Mouse (Mus musculus): ENCODE results near the gene Rprd1b. TPM values are rescaled to one million over a fixed set of nuclear protein-coding genes. Genes with fewer than 3 reads are reported as not detected.
A peak's percentile ranks its signal among the peaks of the same experiment; 100 is the strongest.
"Not testable (repeated sequence)": the region's sequence is repeated elsewhere in the genome, so short reads cannot be mapped to it uniquely, and the experiment has no call there.

Rprd1b gene
- total RNA-seq, 2 experiments from 2014 or later, result 62.7 to 65.2 TPM

DNA sequence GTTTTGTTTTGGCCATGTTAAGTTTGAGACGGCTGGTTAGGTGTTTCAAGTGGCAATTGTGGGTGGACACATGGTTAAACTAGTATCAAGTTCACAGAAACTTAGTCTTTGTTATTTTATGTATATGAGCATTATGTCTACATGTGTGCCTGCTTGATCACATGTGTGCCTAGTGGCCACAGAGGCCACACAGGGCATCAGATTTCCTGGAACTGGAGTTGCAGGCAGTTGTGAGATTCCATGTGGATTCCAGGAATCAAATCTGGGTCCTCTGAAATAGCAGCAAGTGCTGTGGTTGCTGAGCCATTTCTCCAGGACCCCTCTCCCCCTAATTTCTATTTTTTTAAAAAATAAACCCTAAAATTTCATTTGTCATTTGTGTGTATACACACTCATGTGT is 11.4 kb downstream of the Rprd1b start:
- no peak for DNase-seq (ENCODE audit: low spot score in 2 of 2)

DNA sequence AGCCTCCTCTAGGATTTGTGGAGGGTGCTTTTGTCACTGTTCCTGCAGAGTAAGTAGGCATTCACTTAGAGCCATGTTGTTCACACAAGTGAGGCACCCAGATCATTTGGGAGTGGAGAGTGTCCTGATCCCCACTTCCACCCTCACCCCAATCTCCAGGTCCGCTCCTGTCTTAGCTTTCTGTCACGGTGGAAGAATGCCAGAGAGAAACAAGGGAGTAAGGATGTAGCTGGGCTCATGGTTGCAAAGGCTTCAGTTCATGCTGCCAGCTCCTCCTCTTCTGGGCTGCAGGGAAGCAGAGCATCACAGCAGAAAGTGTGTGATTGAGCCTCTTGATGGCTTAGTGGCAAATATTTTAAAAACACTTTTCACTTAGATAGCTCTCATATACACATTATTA is 12.1 kb downstream of the Rprd1b start:
- no peak for DNase-seq (ENCODE audit: low spot score in 2 of 2)

DNA sequence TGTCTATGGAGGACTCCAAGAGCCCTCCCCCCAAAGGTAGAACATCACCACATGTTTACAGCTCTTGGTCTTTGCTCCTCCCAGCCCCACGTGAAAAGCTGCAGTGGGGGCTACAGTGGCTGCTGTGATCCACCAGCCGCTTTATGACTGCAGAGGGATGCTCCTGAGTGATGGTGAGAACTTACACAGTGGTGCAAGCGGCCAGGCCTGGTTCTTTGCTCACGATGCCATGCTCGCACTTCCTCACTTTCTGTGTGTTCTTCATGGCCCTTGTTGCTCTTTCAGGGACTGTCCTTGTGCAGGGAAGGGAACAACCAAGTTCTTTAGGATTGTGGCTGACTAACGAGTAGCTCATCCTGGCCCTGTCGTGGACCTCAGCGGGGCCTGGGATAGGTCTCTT is 15.2 kb downstream of the Rprd1b start:
- no peak for DNase-seq (ENCODE audit: low spot score in 2 of 2)

DNA sequence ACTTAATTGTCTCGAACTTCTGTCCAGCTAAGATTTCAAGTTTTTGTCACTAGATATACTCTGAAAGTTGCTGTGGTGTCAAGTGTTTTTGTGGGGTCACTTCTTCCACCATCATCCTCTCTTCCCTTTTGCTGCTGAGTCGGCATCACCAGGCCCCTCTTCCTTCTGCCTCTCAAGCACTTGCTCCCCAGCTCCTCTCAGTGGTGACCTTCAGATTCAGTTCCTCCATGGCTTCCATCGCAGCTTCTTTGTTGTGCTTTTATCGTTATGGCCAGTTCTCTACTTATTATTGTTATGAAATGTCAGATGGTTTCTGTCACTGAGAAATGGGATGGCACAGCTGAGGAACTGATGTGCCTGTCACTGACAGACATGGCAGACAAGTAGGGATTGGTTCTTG is 17.9 kb downstream of the Rprd1b start:
- no peak for DNase-seq (ENCODE audit: low spot score in 2 of 2)

DNA sequence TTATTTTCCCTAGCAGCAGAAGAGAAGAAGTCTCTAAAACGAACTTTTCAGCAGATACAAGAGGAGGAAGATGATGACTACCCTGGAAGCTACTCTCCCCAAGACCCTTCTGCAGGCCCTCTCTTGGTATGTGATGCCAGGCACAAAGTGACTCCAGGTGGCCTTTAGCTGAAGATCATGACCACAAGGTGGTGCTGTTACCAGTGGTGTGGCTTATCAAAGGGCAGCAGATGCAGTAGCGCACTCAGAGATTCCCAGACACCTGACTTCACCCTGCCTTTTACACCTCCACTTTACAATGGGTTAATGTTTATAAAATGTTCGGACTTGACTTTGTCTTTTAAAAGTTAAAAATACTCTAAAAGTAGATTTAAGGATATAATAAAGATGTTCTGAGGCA is 19.6 kb downstream of the Rprd1b start:
- DNase-seq (ENCODE audit: low spot score in 2 of 2), result peak; percentile 12 to 59

DNA sequence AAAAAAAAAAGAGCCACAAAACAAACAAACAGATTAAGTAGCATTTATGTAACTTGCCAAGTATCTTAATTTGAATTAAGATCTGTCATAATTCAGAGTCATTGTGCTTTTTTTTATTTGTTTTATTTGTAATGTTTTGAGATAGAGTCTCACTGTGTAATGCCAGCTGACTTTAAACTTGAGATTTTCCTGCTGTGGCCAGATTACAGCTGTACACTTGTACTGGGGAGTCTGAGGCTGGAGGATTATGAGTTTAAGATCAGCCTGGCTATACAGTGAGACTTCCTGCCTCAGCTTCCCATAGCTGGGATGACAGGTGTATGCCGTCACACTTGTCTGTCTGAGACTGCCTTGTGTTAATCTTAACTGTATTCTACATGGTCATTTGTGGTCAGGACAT is 20.4 kb downstream of the Rprd1b start:
- DNase-seq (ENCODE audit: low spot score in 2 of 2), result no peak

DNA sequence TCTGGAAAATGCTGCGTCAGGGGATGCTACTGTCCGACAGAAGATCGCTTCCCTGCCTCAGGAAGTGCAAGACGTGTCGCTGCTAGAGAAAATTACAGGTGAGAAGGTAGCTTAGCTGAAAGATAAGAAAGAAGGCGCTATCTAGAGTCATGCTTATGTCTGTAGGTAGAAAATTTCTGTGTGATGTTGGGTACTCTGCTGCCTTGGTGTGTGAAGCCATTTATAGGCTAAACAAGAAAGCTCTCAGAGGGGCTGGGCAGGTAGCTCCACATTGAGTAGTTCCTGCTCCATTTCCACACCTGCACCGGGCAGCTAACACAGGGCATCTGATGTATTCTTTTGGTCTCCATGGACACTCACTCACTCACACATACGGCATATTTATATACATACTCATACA is 21.8 kb downstream of the Rprd1b start:
- DNase-seq (ENCODE audit: low spot score in 2 of 2), result no peak

DNA sequence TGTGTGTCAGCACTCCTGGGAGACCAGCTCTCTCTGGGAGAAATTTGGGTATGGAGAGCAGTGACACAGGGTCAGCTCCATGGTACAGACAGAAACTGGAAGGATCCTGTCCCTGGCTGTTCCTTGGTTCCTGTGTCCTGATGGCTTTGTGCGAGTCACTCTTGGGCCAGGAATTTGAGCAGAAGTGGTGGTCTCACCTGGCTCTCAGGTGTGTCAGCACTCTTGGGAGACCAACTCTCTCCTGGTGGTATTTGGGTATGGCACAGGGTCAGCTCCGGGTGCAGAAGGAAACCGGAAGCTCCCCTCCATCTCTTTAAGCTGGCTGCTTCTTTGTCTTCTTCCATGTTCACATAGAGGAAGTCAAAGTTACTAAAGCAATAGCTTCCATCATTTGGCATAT is 26.3 kb downstream of the Rprd1b start:
- no peak for DNase-seq (ENCODE audit: low spot score in 2 of 2)

DNA sequence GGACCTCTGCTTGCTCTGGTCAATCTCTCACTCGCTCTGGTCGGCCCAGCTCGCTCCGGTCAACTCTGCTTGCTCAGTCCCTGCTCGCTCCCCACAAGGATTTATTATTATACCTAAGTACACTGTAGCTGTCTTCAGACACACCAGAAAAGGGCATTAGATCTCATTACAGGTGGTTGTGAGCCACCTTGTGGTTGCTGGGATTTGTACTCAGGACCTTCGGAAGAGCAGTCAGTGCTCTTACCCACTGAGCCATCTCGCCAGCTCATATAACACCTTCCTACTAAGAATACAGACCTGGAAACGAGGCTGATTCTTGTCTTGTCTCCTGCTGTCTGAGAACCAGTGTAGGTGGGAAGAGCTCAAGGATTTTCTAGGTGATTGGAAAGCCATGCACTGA is 27.1 kb downstream of the Rprd1b start:
- not testable (repeated sequence) for DNase-seq (ENCODE audit: low spot score in 2 of 2)

DNA sequence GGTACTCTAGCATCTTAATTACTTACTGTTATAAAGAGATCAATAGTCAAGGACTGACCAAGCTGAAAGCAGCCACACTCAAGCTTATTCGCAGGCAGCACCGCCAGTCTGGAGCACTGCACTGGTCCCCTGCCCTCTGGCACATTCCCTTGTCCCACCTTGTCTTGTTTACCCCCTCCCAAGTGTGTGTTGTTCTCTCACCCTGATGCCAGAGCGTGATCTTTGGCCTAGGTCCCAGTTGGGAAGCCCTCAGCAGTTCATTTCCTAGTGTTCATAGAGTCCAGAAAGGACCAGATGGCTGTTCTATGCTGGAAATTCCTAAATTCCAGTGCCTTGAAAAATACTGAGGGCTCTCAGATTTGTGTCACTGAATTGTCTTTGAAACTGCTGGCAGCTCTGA is 28.7 kb downstream of the Rprd1b start:
- DNase-seq (ENCODE audit: low spot score in 2 of 2), result no peak

DNA sequence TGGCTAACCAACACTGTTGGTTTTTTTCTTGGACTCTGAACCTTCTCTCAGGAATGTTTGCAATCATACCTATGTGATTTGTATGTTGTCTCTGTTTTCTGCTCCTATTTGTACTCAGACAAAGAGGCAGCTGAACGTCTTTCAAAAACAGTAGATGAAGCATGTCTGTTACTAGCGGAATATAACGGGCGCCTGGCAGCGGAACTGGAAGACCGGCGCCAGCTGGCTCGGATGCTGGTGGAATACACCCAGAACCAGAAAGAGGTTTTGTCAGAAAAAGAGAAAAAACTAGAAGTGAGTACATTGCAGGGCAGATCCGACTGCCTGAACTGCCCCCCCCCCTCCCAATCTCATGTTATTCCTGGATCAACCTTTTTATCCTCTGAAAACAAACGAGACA is 30.2 kb downstream of the Rprd1b start:
- peak; percentile 75 to 88 for DNase-seq (ENCODE audit: low spot score in 2 of 2)

DNA sequence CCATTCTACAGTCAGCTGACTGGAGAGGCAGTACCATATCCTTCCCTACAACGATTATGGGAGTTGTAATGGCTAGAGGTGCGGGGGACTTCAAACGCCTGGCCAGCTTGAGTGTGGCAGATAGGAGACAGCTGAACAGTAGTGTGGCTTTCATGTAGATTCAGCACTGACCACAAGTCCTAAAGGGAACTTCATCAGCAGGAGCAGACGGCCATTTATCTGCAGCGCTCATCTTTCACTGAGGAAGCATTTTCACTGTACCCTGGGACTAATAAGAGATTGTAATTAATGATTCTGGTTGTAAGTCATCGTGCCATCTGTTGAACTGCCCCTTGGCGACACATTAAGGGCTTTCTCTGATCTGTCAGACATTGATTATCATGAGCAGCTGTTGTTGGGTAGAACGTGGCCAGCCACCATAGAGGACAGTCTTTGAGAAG is 31.4 kb downstream of the Rprd1b start:
- DNase-seq (ENCODE audit: low spot score in 2 of 2), result no peak

DNA sequence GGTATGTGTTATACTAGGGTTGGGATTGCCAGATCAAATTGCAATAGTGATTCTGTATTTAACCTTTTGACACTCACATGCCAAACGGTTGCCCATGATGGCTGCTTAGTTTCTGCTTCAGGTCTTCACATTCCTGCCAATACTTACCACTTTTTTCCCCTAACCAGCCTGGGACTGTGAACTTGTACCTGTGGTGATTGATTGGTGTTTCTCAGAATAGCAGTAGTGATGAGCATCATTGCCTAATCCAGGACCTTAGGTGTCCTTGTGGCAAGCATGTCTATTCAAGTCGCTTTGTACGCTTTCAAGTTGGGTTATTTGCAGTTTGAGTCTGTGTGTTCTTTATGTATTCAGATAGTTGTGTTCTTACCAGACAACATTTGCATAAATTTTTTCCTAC is 34.7 kb downstream of the Rprd1b start:
- no peak for DNase-seq (ENCODE audit: low spot score in 2 of 2)

DNA sequence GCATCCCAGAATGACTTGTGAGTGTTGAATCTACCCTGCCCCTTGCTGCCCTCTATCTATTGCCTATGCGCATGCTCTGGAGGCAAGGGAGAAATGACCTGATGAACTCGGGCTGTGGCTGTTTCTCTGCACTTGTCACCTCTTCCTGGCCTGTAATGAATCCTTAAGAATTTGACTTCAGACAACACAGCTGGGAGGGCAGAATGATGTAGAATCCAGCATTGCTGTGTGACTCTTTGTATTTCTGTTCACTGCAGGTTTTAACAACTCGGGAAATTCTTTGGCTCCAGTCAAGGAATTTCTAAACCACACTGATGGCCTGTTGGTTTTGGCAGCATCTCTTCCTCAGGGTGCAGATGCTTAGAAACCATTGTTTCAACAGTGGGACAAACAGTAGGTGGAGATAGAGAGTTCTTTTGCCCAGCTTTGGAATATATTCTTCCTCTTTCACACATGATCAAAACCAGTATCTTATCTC is 36.3 kb downstream of the Rprd1b start:
- peak in 1 of 2 experiments; percentile 50 for DNase-seq (ENCODE audit: low spot score in 2 of 2)

DNA sequence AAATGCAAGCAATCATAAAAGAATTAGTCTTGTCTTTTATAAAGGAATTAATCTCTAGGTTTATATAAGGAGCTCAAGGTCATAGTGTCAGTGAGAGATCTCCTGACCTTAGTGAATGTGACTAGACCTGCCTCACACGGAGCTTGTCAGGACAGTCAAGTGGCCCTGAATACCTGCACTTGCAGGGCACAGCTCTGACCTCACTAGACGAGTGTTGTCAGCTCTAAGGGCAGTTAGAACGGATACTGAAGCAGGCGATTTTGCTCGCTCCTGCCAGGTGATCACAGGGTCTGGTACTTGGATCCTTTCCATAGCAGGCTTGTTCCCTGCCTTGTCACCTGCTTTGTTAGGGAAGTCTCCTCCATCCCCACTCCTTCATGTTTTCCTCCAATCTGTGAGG is 36.8 kb downstream of the Rprd1b start:
- no peak for DNase-seq (ENCODE audit: low spot score in 2 of 2)

DNA sequence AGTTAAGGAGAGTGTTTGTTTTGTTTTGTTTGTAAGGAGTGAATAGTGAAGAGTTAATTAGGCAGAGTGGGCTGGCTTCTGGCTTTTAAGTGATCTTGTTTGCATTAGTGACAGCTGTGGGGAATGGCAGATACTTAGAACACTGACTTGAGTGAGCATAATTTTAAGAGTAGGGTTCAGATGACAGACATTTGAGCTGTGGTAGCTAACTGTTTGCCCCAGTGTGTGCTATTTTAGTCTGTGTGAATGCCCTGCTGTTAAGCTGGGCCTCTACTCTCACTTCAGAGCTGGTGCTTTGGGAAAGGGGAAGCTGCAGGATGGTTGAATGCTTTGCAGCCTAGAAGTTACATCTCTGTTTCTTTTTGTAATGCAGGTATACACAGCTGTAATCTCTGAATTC is 38.2 kb downstream of the Rprd1b start:
- DNase-seq (ENCODE audit: low spot score in 2 of 2), result no peak

DNA sequence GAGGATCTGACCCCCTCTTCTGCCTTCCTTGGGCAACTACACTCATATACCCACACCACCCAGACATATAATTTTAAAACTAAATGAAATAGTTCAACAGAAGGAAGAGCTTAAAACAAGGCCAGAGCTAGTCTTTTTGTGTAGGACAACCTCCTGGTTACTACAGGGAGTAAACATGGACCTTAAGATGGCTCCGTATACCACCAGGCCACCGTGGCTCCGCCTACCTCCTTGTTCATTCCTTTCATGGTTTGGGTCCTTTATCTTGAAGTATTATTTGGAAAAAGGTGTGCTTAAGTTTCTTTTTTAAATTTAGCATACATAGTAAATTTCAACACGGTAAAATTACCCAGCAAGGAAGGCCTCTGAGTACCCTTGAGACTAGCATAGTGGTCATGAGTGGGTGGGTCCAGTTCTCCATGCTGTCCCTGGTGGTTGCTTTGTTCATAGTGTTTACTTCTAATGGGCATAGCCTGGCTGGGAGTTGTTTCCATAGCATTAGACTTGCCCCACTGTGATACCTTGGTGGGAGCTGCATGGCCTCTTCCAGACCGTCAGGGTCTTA is 39.0 kb downstream of the Rprd1b start:
- DNase-seq (ENCODE audit: low spot score in 2 of 2), result no peak

DNA sequence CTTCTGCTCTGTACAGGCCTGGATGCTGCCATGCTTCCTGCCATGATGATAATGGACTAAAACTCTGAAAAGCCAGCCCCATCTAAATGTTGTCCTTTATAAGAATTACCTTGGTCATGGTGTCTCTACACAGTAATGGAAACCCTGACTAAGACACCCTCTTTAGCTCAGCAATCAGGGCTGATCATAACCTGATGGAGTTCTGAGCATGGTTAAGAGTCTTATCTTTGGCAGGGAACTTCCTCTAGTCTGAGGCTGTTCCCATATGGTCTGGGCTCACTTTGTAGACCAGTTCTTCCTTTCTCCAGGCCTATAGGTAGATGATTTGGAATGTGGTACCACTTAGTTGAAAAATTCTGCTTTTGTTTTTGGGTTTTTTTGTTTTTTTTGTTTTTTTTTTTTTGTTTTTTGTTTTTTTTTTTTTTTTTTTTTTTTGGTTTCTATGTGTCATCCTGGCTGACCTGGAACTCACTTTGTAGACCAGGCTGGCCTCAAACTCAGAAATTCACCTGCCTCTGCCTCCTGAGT is 40.2 kb downstream of the Rprd1b start:
- DNase-seq (ENCODE audit: low spot score in 2 of 2), result no peak

DNA sequence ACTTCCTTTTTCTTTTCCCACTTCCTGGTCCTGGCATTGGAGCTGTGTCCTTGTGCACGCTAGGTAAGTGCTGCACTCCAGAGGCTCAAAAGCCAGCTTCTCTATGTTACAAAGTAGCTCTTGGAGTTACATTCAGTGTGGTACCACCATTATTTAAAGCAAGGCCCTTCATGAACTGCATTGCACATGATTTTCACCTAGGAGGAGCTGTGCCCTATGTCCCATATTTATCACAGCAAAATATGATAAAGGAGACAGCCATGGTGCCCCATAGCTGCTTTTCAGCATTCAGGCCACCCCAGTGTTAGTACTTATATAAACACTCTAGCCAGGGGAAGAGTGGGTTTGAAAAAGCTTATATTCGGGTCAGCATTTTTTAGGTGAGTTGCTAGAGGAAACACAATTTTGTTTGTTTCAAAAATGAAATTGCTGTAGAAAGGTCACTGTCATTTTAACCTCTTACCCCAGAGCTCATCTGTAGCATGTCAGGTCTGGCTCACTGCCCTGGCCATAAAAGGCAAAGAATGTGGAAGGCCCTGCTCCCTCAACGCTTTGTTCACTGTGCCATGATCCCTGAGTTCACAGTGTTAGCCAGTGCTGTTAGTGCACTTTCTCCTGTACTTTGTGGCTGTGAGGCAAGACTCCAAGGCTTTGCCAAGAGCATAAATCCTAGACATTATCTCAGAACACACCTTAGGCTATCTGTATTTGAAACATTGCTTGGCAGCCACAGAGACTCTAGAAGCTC is 42.8 kb downstream of the Rprd1b start:
- no peak for DNase-seq (ENCODE audit: low spot score in 2 of 2)

DNA sequence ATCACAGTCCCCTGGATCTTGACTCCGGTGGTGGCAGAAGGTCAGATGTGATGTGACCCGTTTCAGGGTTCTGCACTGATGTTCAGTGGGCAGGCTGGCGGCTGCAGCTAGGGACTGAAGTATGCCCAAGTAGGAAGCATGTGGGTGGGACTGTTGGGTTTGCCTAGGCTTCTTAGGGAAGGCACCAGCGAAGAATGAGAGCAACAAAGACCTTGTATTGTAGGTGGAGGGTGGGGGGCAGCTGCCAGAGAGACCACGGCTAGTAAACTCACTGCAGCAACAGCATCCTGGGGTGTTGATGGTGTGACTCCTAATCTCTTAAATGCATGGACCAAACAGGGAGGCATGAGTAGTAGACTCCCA is 43.3 kb downstream of the Rprd1b start:
- no peak for DNase-seq (ENCODE audit: low spot score in 2 of 2)

DNA sequence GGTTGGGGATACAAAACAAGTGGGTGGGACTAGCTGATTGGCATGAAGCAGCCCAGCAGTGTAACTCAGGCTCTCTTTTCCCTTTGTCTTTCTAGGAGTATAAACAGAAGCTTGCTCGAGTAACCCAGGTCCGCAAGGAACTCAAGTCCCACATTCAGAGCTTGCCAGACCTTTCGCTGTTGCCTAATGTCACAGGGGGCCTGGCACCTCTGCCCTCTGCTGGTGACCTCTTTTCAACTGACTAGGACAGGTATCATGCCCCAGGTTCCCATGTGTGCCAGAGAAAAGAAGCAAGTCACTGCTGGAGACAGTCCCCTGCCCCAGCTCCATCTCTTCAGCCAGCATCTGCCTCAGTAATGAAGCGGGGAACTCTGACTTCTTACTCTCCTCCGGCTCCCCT is 46.5 kb downstream of the Rprd1b start:
- no peak for DNase-seq (ENCODE audit: low spot score in 2 of 2)

DNA sequence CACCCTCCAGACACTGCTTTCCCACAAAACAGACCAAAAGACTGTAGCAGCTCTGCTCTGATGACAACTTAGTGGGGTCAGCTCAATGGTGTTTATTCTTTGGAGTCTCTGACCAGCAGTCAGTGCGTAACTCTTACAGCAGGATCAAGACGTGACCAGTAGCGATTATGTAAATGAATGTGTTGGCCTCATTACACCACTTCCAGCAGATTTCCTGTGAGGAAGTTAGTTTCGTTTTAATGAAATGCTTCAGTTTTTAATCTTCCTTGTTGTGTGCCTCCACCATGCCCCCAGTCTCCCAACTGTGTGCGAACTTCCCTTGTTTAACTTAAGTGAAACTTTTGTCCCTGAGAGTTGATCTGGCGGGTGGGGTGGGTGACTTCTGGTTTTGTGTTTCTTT is 48.4 kb downstream of the Rprd1b start:
- DNase-seq (ENCODE audit: low spot score in 2 of 2), result no peak

DNA sequence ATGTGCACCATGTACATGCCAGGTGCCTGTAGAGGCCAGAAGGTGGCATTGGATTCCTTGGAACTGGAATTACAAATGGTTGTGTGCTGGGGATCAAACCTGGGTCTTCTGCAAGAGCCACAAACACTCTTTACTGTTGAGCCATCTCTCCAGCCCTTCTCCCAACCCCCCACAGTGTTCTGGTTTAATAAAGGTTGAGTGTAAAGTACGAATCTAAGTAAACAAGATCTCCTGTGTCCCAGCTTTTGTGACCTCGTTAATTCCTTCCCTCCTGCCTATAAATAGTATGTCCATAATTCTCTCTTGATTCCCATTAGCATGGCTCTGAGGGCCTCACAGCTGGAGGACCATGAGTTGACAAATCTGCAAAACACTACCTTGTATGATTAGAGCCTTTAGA is 49.7 kb downstream of the Rprd1b start:
- DNase-seq (ENCODE audit: low spot score in 2 of 2), result no peak

Measured in layer of hippocampus, adult 18-20 months (tissue).